Mouse (Mus musculus) CH12.LX (cell line): Measurements from ENCODE around the gene Ppfia3. TPM values are rescaled to one million over a fixed set of nuclear protein-coding genes. Genes with fewer than 3 reads are reported as not detected.
A peak's percentile ranks its signal among the peaks of the same experiment; 100 is the strongest.

Experiments used
- DNase-seq: peaks from one replicate; pipeline ENCODE4 v3.0.0-alpha.2; 2013; ENCODE audit errors: extremely low read depth
- H3K27ac ChIP-seq: 2 replicates; pipeline ENCODE4 v1.5.1; 2012; ENCODE audit warnings: low read depth, mild to moderate bottlenecking, control low read depth, moderate library complexity; ENCODE audit not compliant: insufficient read depth
- H3K27me3 ChIP-seq: replicated peaks from 2 replicates; pipeline ENCODE3; 2012; ENCODE audit warnings: inconsistent platforms
- H3K36me3 ChIP-seq, 2 experiments: replicated peaks in 1 of 2; 2 replicates each; pipeline versions ENCODE3 to v1.6.1; 2012; ENCODE audit warnings: inconsistent platforms in 1 of 2, low read length in 1 of 2, mild to moderate bottlenecking in 1 of 2, mixed read lengths in 1 of 2, moderate library complexity in 1 of 2; ENCODE audit not compliant: control insufficient read depth in 1 of 2, insufficient read depth in 1 of 2
- H3K4me1 ChIP-seq, 2 experiments: 2 replicates each; pipeline ENCODE4 v1.6.1; 2012; ENCODE audit warnings: inconsistent platforms in 1 of 2, moderate library complexity in 1 of 2; ENCODE audit not compliant: insufficient read depth in 2 of 2, control insufficient read depth in 1 of 2
- H3K4me2 ChIP-seq: 2 replicates; pipeline ENCODE4 v1.6.1; 2012; ENCODE audit warnings: low read depth, mild to moderate bottlenecking, control low read depth; ENCODE audit not compliant: poor library complexity, insufficient read depth, severe bottlenecking
- H3K4me3 ChIP-seq, 3 experiments: fragments of 150-350 bp in 1 of 3; sonication (generic) in 1 of 3; replicated peaks in 1 of 3; 2 replicates each; pipeline versions ENCODE3 to v1.5.1; 2011 to 2012; ENCODE audit warnings: low read depth in 2 of 3, low read length in 2 of 3, mild to moderate bottlenecking in 2 of 3, moderate library complexity in 2 of 3, control low read depth in 1 of 3, improper control_type of control experiment in 1 of 3, inconsistent platforms in 1 of 3, mixed read lengths in 1 of 3; ENCODE audit not compliant: poor library complexity in 1 of 3
- H3K79me2 ChIP-seq: replicated peaks from 2 replicates; pipeline ENCODE4 v1.6.1; 2012; ENCODE audit warnings: mild to moderate bottlenecking, moderate library complexity; ENCODE audit not compliant: control insufficient read depth, poor library complexity, insufficient read depth, severe bottlenecking; ENCODE audit errors: extremely low read depth
- H3K9ac ChIP-seq: 2 replicates; pipeline ENCODE4 v1.6.1; 2012; ENCODE audit warnings: low read depth, mild to moderate bottlenecking, control low read depth, moderate library complexity; ENCODE audit not compliant: insufficient read depth
- H3K9me3 ChIP-seq: replicated peaks from 2 replicates; pipeline ENCODE3; 2012; ENCODE audit warnings: low read length, inconsistent platforms, mixed read lengths
- BHLHE40 ChIP-seq: IDR thresholded peaks from 2 replicates; pipeline ENCODE4 v1.6.1; 2011; ENCODE audit warnings: mild to moderate bottlenecking, low read depth, low read length, improper control_type of control experiment
- CHD1 ChIP-seq: IDR thresholded peaks from 2 replicates; pipeline ENCODE4 v1.6.1; 2012; ENCODE audit warnings: low read depth, low read length, improper control_type of control experiment, inconsistent platforms
- CTCF ChIP-seq, 2 experiments: IDR thresholded peaks in 1 of 2; conservative IDR thresholded peaks in 1 of 2; 2 replicates each; pipeline ENCODE4 v1.5.1; 2011 to 2012; ENCODE audit warnings: low read depth in 2 of 2, low read length in 2 of 2, improper control_type of control experiment in 1 of 2, inconsistent platforms in 1 of 2, mild to moderate bottlenecking in 1 of 2, moderate library complexity in 1 of 2
- E2F4 ChIP-seq: IDR thresholded peaks from 2 replicates; pipeline ENCODE4 v1.6.1; 2011; ENCODE audit warnings: low read depth, low read length, improper control_type of control experiment; ENCODE audit not compliant: insufficient replicate concordance
- ELF1 ChIP-seq: IDR thresholded peaks from 2 replicates; pipeline ENCODE4 v1.6.1; 2014; ENCODE audit warnings: low read depth, mild to moderate bottlenecking, inconsistent platforms, low read length, improper control_type of control experiment
- HCFC1 ChIP-seq: IDR thresholded peaks from 2 replicates; pipeline ENCODE4 v1.6.1; 2012; ENCODE audit warnings: low read depth, mild to moderate bottlenecking, inconsistent platforms, low read length, improper control_type of control experiment
- IRF4 ChIP-seq: IDR thresholded peaks from 2 replicates; pipeline ENCODE4 v1.6.1; 2014; ENCODE audit warnings: low read depth, mild to moderate bottlenecking, inconsistent platforms, low read length, improper control_type of control experiment
- JUN ChIP-seq: IDR thresholded peaks from 2 replicates; pipeline ENCODE4 v1.6.1; 2011; ENCODE audit warnings: low read depth, mild to moderate bottlenecking, low read length, improper control_type of control experiment, moderate library complexity; ENCODE audit not compliant: insufficient read depth
- JUND ChIP-seq: conservative IDR thresholded peaks from 2 replicates; pipeline ENCODE4 v1.6.1; 2011; ENCODE audit warnings: low read depth, low read length, improper control_type of control experiment
- KAT2A ChIP-seq: IDR thresholded peaks from 2 replicates; pipeline ENCODE4 v1.6.1; 2012; ENCODE audit warnings: low read length, improper control_type of control experiment, inconsistent platforms; ENCODE audit not compliant: insufficient replicate concordance
- MEF2A ChIP-seq: IDR thresholded peaks from 2 replicates; pipeline ENCODE4 v1.6.1; 2014; ENCODE audit warnings: low read depth, mild to moderate bottlenecking, inconsistent platforms, low read length, improper control_type of control experiment, borderline replicate concordance
- MXI1 ChIP-seq: IDR thresholded peaks from 2 replicates; pipeline ENCODE4 v1.6.1; 2011; ENCODE audit warnings: mild to moderate bottlenecking, low read depth, low read length, improper control_type of control experiment
- MYC ChIP-seq: IDR thresholded peaks from 2 replicates; pipeline ENCODE4 v1.6.1; 2011; ENCODE audit warnings: low read depth, mild to moderate bottlenecking, improper control_type of control experiment, low read length
- NELFE ChIP-seq: IDR thresholded peaks from 2 replicates; pipeline ENCODE4 v1.6.1; 2011; ENCODE audit warnings: low read depth, low read length, improper control_type of control experiment
- NRF1 ChIP-seq: IDR thresholded peaks from 2 replicates; pipeline ENCODE4 v1.6.1; 2014; ENCODE audit warnings: low read depth, mild to moderate bottlenecking, inconsistent platforms, low read length, improper control_type of control experiment, moderate library complexity
- PAX5 ChIP-seq: IDR thresholded peaks from 2 replicates; pipeline ENCODE4 v1.6.1; 2012; ENCODE audit warnings: low read length, inconsistent platforms, mixed read lengths
- POLR2AphosphoS2 ChIP-seq: IDR thresholded peaks from 2 replicates; pipeline ENCODE4 v1.6.1; 2011; ENCODE audit warnings: low read depth, low read length, improper control_type of control experiment
- RAD21 ChIP-seq: IDR thresholded peaks from 2 replicates; pipeline ENCODE4 v1.6.1; 2011; ENCODE audit warnings: low read depth, mild to moderate bottlenecking, low read length, improper control_type of control experiment, moderate library complexity
- RCOR1 ChIP-seq: conservative IDR thresholded peaks from 2 replicates; pipeline ENCODE4 v1.6.1; 2012; ENCODE audit warnings: low read depth, mild to moderate bottlenecking, inconsistent platforms, low read length, improper control_type of control experiment
- SMC3 ChIP-seq: IDR thresholded peaks from 2 replicates; pipeline ENCODE4 v1.6.1; 2011; ENCODE audit warnings: low read depth, low read length, improper control_type of control experiment
- TBP ChIP-seq: conservative IDR thresholded peaks from 2 replicates; pipeline ENCODE4 v1.6.1; 2011; ENCODE audit warnings: low read depth, low read length, improper control_type of control experiment
- TCF12 ChIP-seq: IDR thresholded peaks from 2 replicates; pipeline ENCODE4 v1.6.1; 2014; ENCODE audit warnings: low read depth, mild to moderate bottlenecking, inconsistent platforms, low read length, improper control_type of control experiment
- UBTF ChIP-seq: IDR thresholded peaks from 2 replicates; pipeline ENCODE4 v1.6.1; 2012; ENCODE audit warnings: low read depth, mild to moderate bottlenecking, inconsistent platforms, low read length, improper control_type of control experiment, moderate library complexity
- USF1 ChIP-seq: IDR thresholded peaks from 2 replicates; pipeline ENCODE4 v1.6.1; 2014; ENCODE audit warnings: low read depth, mild to moderate bottlenecking, inconsistent platforms, low read length, improper control_type of control experiment
- USF2 ChIP-seq: conservative IDR thresholded peaks from 2 replicates; pipeline ENCODE4 v1.6.1; 2011; ENCODE audit warnings: low read depth, low read length, improper control_type of control experiment
- ZC3H11A ChIP-seq: IDR thresholded peaks from 2 replicates; pipeline ENCODE4 v1.6.1; 2012; ENCODE audit warnings: low read depth, mild to moderate bottlenecking, inconsistent platforms, low read length, improper control_type of control experiment
- ZKSCAN1 ChIP-seq: IDR thresholded peaks from 2 replicates; pipeline ENCODE4 v1.6.1; 2012; ENCODE audit warnings: low read depth, inconsistent platforms, low read length, improper control_type of control experiment, borderline replicate concordance
- dilution Hi-C: fragments of 300-500 bp; cut with MboI; formaldehyde crosslinking; loops from 2 replicates; pipeline ENCODE4 v1.14.3; 2020; ENCODE audit warnings: low sequenced_read_pairs; ENCODE audit not compliant: extremely low pct_unique_long_range_greater_than_20kb, extremely low pct_ligation_motif_present
- in situ Hi-C: fragments of 300-500 bp; cut with MboI; formaldehyde crosslinking; loops from 3 replicates; pipeline ENCODE4 v1.14.3; 2019; ENCODE audit warnings: low sequenced_read_pairs, low pct_ligation_motif_present, low pct_unique_long_range_greater_than_20kb, mixed read lengths
- polyA plus RNA-seq: library from polyadenylated mRNA; unstranded; fragments of >175 nt; gene quantifications from 2 replicates; pipeline ENCODE4 v1.2.1, GENCODE M21; 2012; ENCODE audit warnings: low read depth; ENCODE audit not compliant: insufficient read length
- total RNA-seq, 2 experiments: library from RNA; depleted of rRNA; stranded (reverse); fragments of 300-350 nt in 1 of 2; fragments of >200 nt in 1 of 2; gene quantifications; 2 replicates each; pipeline ENCODE4 v1.2.3; 2012 to 2014

Ppfia3 gene
- total and polyA plus RNA-seq, 3 experiments, result 0.21 to 1.9 (median 0.61) TPM

GRCm38 (mm10) chr7:45305275-45305674 lies 61.5 kb downstream of the Ppfia3 start (continued):
- TF ChIP-seq ZC3H11A (no peak), HCFC1 (no peak), POLR2AphosphoS2 (no peak), RAD21 (peak; percentile 71), MXI1 (no peak), PAX5 (no peak), TCF12 (no peak), CTCF (conservative IDR thresholded peaks at IDR 0.05 in 1 of 2, IDR thresholded peaks at IDR 0.05 in 1 of 2; ENCODE audit: low read depth in 2 of 2, low read length in 2 of 2) (peak; percentile 50 to 79), USF2 (no peak), USF1 (no peak), IRF4 (no peak), ZKSCAN1 (no peak), TBP (no peak), NELFE (no peak), RCOR1 (no peak), UBTF (no peak)

- Histone ChIP-seq H3K4me3 (no peak overlapping the region), H3K79me2 (no peaks in the 10 kb centered on the region), H3K4me2 (no peak overlapping the region), H3K4me1 (peaks cover 5 to 19% of the 10 kb centered on the region in 2 experiments), H3K27me3 (no peaks in the 10 kb centered on the region), H3K9me3 (no peaks in the 10 kb centered on the region), H3K36me3 (peaks cover 7 to 27% of the 10 kb centered on the region in 2 experiments), H3K9ac (no peak overlapping the region), H3K27ac (no peak overlapping the region)
- in situ Hi-C loops, result loop anchor here (5.0 to 10.0 kb wide), 3 partner anchors 42 to 140 kb away; partner anchors contain the start of genes Slc17a7 and Snrnp70
- dilution Hi-C loops, result no loop called here
- TF ChIP-seq JUN (no peak), CTCF (conservative IDR thresholded peaks at IDR 0.05 in 1 of 2, IDR thresholded peaks at IDR 0.05 in 1 of 2; ENCODE audit: low read depth in 2 of 2, low read length in 2 of 2) (no peak), ZKSCAN1 (no peak), JUND (no peak), RAD21 (no peak), E2F4 (no peak), SMC3 (no peak), CHD1 (no peak), ELF1 (no peak), MEF2A (no peak), USF1 (no peak), NELFE (no peak), BHLHE40 (no peak), MYC (no peak), NRF1 (no peak), KAT2A (no peak)
- TF ChIP-seq, all 38 proteins: peak for 0
- no peak for DNase-seq
These were observed 62.0 kb downstream of the Ppfia3 start for GRCm38 (mm10) chr7:45304869-45305268.
